Mouse (Mus musculus) limb, embryonic 14.5 days (tissue): ENCODE data around the gene Narfl. TPM values are rescaled to one million over a fixed set of nuclear protein-coding genes. Genes with fewer than 3 reads are reported as not detected.

ENCODE experiments used
- ATAC-seq: fragments of 200-750 bp; cut with Nextera tagmentation; 2 replicates; pipeline ENCODE4 v1.8.0; 2017; ENCODE audit warnings: low read depth, moderate number of reproducible peaks, moderate TSS enrichment; ENCODE audit not compliant: low FRiP score
- DNase-seq: peaks from one replicate; pipeline ENCODE4 v3.0.0-alpha.2; 2015; ENCODE audit warnings: low spot score
- H3K27ac ChIP-seq: fragments of 300-500 bp; sonication (generic); replicated peaks from 2 replicates; pipeline ENCODE4 v1.5.1; 2014; ENCODE audit warnings: low read depth, mild to moderate bottlenecking, low read length, moderate library complexity, mixed read lengths
- H3K27me3 ChIP-seq: fragments of 300-500 bp; sonication (generic); 2 replicates; pipeline ENCODE4 v1.6.1; 2014; ENCODE audit warnings: low read length, mixed read lengths; ENCODE audit not compliant: control insufficient read depth, insufficient read depth
- H3K36me3 ChIP-seq: fragments of 300-500 bp; sonication (generic); 2 replicates; pipeline ENCODE4 v1.6.1; 2014; ENCODE audit warnings: mild to moderate bottlenecking, low read length, moderate library complexity, mixed read lengths; ENCODE audit not compliant: control insufficient read depth, insufficient read depth
- H3K4me1 ChIP-seq: fragments of 300-500 bp; sonication (generic); 2 replicates; pipeline ENCODE4 v1.6.1; 2014; ENCODE audit warnings: antibody characterized with exemption, low read length, mixed read lengths; ENCODE audit not compliant: control insufficient read depth, insufficient read depth
- H3K4me2 ChIP-seq: fragments of 300-500 bp; sonication (generic); replicated peaks from 2 replicates; pipeline ENCODE4 v1.6.1; 2014; ENCODE audit warnings: low read depth, mild to moderate bottlenecking, low read length, moderate library complexity; ENCODE audit not compliant: severe bottlenecking
- H3K4me3 ChIP-seq: fragments of 300-500 bp; sonication (generic); replicated peaks from 2 replicates; pipeline ENCODE4 v1.5.1; 2014; ENCODE audit warnings: low read length
- H3K9ac ChIP-seq: fragments of 300-500 bp; sonication (generic); 2 replicates; pipeline ENCODE4 v1.6.1; 2014; ENCODE audit warnings: mild to moderate bottlenecking, low read depth, low read length, moderate library complexity; ENCODE audit not compliant: severe bottlenecking
- H3K9me3 ChIP-seq: fragments of 300-500 bp; sonication (generic); 2 replicates; pipeline ENCODE4 v1.6.1; 2016; ENCODE audit warnings: low read length; ENCODE audit not compliant: control insufficient read depth
- POLR2A ChIP-seq: fragments of 200-500 bp; IDR thresholded peaks from 2 replicates; pipeline ENCODE4 v1.8.0; 2012; ENCODE audit warnings: inconsistent platforms, mild to moderate bottlenecking, moderate library complexity, borderline replicate concordance; ENCODE audit not compliant: insufficient read depth, insufficient read length; ENCODE audit errors: extremely low read depth
- WGBS: fragments of 180-500 bp; shearing (Covaris S2); extraction: QIAGEN DNeasy Blood & Tissue Kit; methylation state at CpG from one replicate; pipeline ENCODE4 v1.1.7; 2014; 5-methylcytosine and 5-hydroxymethylcytosine counted together
- polyA plus RNA-seq, 2 experiments: library from polyadenylated mRNA; depleted of rRNA in 1 of 2; stranded (reverse) in 1 of 2; unstranded in 1 of 2; fragments of >200 nt; fragmentation: Nextera tagmentation in 1 of 2; extraction: Ambion mirVana in 1 of 2; gene quantifications; 2 replicates each; pipeline versions ENCODE4 v1.2.1 to v1.2.3; 2012 to 2014

Narfl gene
- polyA plus RNA-seq, 2 experiments: 24.2 to 24.9 TPM

DNA sequence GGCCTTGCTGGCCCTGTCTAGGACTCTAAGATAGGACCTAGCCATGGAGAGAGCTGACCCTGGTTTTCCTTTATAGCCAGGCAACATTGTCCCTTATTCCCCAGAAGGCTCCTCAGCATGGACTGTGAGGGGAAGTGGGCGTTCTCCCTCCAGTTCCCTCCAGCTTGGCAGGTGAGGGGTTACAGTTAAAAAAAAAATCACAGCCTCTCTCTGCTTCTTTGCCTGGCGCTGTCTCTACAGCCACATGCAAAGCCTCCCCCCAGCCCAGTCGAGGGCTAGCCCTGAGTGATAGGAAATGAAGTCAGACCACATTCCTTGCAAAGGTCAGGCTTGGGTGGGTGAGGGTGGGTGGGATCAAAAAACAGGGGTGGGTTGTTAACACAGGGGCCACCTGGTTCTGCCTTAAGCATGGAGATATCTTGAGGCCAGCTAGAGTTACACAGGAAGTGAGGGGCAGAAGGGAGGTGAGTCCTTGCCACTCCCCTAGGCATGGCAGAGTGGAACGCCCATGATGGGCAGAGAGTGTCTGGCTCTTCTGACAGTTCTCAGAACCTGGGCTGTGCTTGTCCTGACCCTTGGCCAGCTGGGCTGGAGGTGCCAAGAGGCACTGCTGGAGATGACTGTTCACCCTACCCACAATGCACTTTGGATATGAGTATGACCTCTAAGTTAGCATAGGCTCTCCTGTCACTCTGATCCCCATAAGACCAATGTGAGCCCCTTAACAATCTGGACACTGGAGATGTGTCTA, 17.8 kb upstream of the Narfl start:
- whole genome bisulfite sequencing: 23% methylated on average over 4 of the region's 4 CpGs
- no peak overlapping the region for H3K27ac ChIP-seq
- TF ChIP-seq POLR2A: no peak
- no peak overlapping the region for H3K4me3 ChIP-seq
- 0 out of 2 replicates have a peak overlapping the region, but pooled peaks have one; percentile 25 for H3K9ac ChIP-seq
- no peaks in the 10 kb centered on the region for H3K36me3 ChIP-seq
- H3K4me1 ChIP-seq: no peaks in the 10 kb centered on the region
- no peaks in the 10 kb centered on the region for H3K9me3 ChIP-seq
- no peak overlapping the region for H3K4me2 ChIP-seq
- H3K27me3 ChIP-seq: no peaks in the 10 kb centered on the region
- no peak for ATAC-seq
- no peak for DNase-seq

- DNase-seq: no peak
- ATAC-seq: no peak
- Histone ChIP-seq H3K4me3 (no peak overlapping the region), H3K9ac (no peak overlapping the region), H3K4me1 (no peaks in the 10 kb centered on the region), H3K27ac (no peak overlapping the region), H3K27me3 (no peaks in the 10 kb centered on the region), H3K4me2 (no peak overlapping the region), H3K36me3 (no peaks in the 10 kb centered on the region), H3K9me3 (no peaks in the 10 kb centered on the region)
- WGBS: 75% methylated on average over 9 of the region's 9 CpGs
- TF ChIP-seq POLR2A: no peak
Measured at GRCm38 (mm10) chr17:25756378-25757242, 17.0 kb upstream of the Narfl start.

- DNase-seq (no peak), ATAC-seq (no peak)
- WGBS: 70% methylated on average over 3 of the region's 3 CpGs
- Histone ChIP-seq H3K27me3 (no peaks in the 10 kb centered on the region), H3K4me3 (no peak overlapping the region), H3K4me1 (no peaks in the 10 kb centered on the region), H3K9ac (no peak overlapping the region), H3K27ac (no peak overlapping the region), H3K9me3 (no peaks in the 10 kb centered on the region), H3K4me2 (no peak overlapping the region), H3K36me3 (no peaks in the 10 kb centered on the region)
- no peak for TF ChIP-seq POLR2A
Measured at GRCm38 (mm10) chr17:25757691-25758090, 15.9 kb upstream of the Narfl start.

DNA sequence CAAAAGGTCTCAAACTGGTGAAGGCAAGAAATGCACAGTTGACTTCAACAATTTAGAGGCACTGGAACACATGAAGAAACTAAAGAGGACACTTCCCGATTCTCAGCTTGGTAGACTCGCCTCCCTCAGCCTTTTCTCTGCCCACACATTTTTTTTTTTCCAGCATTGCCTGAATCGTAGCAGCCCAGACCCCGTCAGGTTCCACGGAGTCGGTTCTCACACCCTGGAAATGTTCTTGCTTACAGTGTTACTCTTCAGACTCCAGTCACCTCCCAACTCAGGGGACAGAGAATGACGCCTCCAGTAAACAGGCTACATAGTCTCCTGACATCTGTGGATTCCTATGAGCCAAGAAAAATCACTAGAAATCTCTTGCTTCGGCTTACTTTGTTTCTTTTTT, 13.4 kb upstream of the Narfl start:
- Histone ChIP-seq H3K27ac (no peak overlapping the region), H3K4me1 (no peaks in the 10 kb centered on the region), H3K4me2 (no peak overlapping the region), H3K9ac (no peak overlapping the region), H3K36me3 (no peaks in the 10 kb centered on the region), H3K27me3 (no peaks in the 10 kb centered on the region), H3K4me3 (no peak overlapping the region), H3K9me3 (no peaks in the 10 kb centered on the region)
- ATAC-seq: no peak
- WGBS: 73% methylated on average over 8 of the region's 8 CpGs
- DNase-seq: no peak
- no peak for TF ChIP-seq POLR2A

GRCm38 (mm10) chr17:25761561-25761970, 12.0 kb upstream of the Narfl start:
- Histone ChIP-seq H3K36me3 (no peaks in the 10 kb centered on the region), H3K9me3 (no peaks in the 10 kb centered on the region), H3K27me3 (no peaks in the 10 kb centered on the region), H3K9ac (no peak overlapping the region), H3K4me3 (no peak overlapping the region), H3K27ac (no peak overlapping the region), H3K4me2 (no peak overlapping the region), H3K4me1 (no peaks in the 10 kb centered on the region)
- ATAC-seq (no peak), DNase-seq (no peak)
- WGBS: 61% methylated on average over 4 of the region's 4 CpGs
- TF ChIP-seq POLR2A: no peak
